Mouse (Mus musculus): ENCODE measurements around the gene Dnah3. TPM values are rescaled to one million over a fixed set of nuclear protein-coding genes. Genes with fewer than 3 reads are reported as not detected.

Dnah3 gene
- total RNA-seq, 2 experiments from 2014 or later, result not detected

DNA sequence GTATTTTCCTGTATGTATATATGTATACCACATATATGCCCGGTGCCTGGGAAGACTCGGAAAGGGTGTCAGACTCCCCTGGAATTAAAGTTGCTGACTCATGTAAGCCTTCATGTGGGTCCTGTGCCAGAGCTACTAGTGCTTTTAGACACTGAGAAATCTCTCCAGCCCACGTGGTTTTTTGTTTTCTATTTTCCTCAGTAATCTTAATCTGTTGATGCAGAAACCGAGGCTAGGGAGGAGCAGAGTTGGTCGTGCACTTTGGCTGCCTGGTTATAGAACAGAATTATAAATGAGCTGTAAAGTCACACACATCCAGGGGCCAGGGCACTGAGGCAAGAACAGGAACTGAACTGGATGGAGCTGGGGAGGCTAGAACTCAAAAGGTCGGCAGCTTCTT, 135.1 kb downstream of the Dnah3 start:
- no peak for DNase-seq (ENCODE audit: low spot score)
- intact Hi-C loops (cut with DNase I), result no loop called here

DNA sequence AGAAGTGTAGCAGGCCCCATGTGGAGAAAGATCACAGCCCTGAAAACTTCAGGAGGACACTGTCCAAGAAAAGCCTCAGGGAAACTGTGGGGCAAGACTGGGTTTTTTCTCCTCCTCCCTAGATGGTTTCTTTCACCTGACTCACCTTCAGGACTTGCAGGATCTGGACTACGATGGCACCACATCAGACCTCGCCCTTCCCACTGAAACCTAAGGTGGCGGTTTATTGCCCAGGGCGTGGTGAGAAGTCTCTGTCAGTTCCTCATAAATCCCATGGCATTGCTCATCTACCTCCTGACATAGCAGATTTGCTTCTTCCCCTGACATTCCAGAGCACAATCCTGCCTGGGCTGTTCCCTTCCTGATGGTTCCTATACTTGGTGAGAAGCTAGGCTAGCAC, 135.6 kb downstream of the Dnah3 start:
- no peak for DNase-seq (ENCODE audit: low spot score)
- intact Hi-C loops (cut with DNase I), result no loop called here

- DNase-seq (ENCODE audit: low spot score), result no peak
- intact Hi-C loops (cut with DNase I), result no loop called here
Observed at GRCm38 (mm10) chr7:119959091-119959490, 136.0 kb downstream of the Dnah3 start.

DNA sequence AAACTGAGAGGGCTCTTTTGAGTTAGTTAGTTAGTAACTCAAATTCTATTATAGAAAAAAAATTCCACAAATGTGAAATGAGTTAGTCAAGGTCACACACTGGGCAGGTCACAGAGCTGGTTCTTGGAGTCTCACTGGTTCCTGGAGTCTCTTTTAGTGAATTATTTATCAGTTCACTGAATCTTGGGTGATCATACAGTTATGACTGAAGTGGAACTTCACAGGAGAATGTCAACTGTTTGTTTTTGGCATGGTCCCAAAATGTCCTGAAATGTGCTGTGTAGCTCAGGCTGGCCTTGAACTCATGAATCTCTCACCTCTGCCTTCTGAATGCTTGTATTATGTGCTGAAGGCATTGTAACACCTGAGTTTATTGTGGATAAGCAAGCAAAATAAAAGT, 137.7 kb downstream of the Dnah3 start:
- DNase-seq (ENCODE audit: low spot score), result no peak
- intact Hi-C loops (cut with DNase I), result no loop called here

GRCm38 (mm10) chr7:119954047-119954446, 141.0 kb downstream of the Dnah3 start:
- no peak for DNase-seq (ENCODE audit: low spot score)
- intact Hi-C loops (cut with DNase I), result no loop called here

DNA sequence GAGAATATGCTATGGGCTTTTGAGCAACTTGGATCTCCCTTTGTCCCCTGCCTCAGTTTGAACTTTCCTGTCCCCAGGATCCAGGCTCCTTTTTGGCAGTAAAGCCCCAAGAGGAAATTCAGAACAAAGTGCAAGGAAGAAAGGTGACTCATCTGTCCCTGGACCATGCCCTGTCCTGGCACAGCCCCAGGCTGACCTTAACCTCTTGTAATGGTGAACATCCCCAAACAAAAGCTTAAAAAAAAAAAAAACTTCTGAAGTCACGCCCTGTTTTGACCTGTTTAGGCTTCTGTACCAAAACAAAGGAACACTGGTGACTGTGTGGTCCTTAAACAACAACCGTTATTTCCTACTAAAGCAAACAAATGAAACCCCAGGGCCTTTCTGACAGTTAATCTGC, 153.5 kb downstream of the Dnah3 start:
- DNase-seq (ENCODE audit: low spot score), result peak; percentile 43
- intact Hi-C loops (cut with DNase I), result no loop called here

- intact Hi-C loops (cut with DNase I), result no loop called here
Observed at GRCm38 (mm10) chr7:119937036-119937435, 158.0 kb downstream of the Dnah3 start.

GRCm38 (mm10) chr7:119936321-119936720, 158.8 kb downstream of the Dnah3 start:
- intact Hi-C loops (cut with DNase I), result no loop called here
- DNase-seq (ENCODE audit: low spot score), result no peak

More at GRCm38 (mm10) chr7:119937036-119937435, 158.0 kb downstream of the Dnah3 start:
- DNase-seq (ENCODE audit: low spot score), result no peak

DNA sequence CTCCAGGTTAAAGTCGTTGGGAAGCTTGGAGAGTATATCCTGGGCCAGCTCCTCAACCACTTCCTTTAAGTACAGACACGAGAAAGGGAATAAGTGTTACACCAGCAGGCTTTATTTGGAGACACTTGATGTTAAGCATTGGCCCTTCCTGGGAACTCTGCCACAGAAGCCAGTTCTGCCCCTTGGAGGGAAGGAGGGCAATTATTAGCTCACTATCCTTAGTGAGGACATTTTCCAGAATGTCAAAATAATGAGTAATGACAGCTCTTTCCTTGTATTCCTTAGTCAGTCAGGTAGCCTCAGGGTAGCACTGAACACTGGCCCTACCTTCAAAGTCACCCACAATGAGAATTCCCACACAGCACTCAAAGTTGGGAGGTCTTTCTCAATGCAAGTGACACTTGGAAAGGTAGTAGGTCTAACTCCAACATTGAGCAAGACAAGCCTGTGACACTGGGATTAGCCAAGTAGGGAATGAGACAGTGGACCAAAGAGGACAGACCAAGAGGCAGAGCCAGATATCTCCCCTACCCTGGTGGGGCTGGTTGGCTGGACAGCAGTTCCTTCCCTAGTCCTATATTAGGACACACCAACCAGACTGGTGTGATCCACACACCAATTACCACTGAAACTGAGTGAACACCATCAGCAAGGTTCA, 166.2 kb downstream of the Dnah3 start:
- DNase-seq (ENCODE audit: low spot score), result no peak
- intact Hi-C loops (cut with DNase I), result no loop called here

- DNase-seq (ENCODE audit: low spot score), result no peak
- intact Hi-C loops (cut with DNase I), result no loop called here
Observed at GRCm38 (mm10) chr7:119921054-119921453, 174.0 kb downstream of the Dnah3 start.

DNA sequence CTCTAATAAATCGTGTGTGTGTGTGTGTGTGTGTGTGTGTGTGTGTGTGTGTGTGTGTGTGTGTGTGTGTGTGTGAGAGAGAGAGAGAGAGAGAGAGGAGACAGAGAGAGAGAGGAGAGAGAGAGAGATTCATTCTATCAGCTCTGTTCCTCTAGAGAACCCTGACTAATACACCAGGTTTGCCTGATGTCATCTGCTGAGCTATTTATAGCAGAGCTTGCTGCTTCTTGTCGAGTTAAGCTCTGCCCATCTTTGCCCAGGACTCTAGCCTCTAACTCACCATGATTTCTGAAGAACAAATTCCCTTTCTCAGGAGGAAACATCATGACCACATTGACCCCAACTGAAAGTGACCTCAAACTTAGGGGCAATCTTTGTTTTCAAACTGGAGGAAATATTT, 174.6 kb downstream of the Dnah3 start:
- intact Hi-C loops (cut with DNase I), result no loop called here
- no peak for DNase-seq (ENCODE audit: low spot score)

DNA sequence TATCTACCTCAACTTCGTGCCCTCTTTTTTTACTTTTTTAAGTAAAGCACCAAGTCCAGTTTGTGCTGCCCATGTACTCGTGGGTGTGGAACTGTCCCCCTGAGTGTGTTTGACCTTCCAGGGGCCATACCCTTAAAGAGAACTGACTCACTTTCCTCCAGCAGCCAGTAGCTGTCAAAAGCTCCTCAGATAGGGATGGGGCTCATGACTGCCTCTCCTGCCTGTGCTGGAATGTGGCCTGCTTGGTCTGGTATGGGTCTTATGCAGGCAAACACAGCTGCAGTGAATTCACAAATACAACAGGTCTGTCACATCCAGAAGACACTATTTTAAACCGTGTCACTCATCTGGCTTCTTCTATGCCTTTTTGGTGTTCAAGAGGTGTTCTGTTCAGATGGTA, 183.4 kb downstream of the Dnah3 start:
- DNase-seq (ENCODE audit: low spot score), result no peak

DNA sequence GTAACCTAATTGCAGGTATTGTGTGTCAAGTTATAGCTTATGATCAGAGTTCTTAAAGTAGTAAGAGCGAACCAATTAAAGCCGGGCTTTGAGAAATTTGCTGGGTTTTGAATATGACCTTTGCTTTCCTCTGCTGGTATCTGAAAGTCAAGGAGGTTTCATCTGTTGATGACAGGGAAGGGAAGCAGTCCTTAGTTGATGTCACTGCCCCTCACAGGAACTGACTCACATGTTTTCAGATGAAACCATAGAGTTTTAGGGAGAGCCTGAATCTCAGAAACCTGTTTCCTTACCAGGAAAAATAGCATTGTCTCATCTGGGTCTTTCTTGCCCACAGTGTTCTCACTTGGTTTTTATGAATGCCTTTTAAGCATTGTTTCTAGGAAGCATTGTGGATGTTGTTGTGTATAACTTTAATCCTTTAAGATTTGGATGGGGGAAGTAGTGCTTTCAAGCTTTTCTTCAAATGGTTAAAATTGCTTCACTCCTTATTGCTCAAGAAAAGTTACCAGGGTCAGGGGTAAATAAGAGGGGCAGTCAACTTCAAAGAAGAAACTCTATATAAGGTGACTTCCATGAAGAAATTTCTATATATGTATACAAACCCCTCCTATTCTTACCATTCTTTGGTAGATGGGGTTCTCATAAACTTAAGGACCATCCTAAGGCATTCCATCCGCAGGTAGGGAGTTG, 188.4 kb downstream of the Dnah3 start:
- DNase-seq (ENCODE audit: low spot score), result no peak
- intact Hi-C loops (cut with DNase I), result no loop called here

More for the DNA sequence above, 183.4 kb downstream of the Dnah3 start:
- intact Hi-C loops (cut with DNase I), result no loop called here

- DNase-seq (ENCODE audit: low spot score), result no peak
- intact Hi-C loops (cut with DNase I), result loop anchor here (5.0 to 10.0 kb wide), 3 partner anchors 105 to 735 kb away; partner anchors contain the start of genes Eri2, Rexo5, Thumpd1 and Uqcrc2
Observed at GRCm38 (mm10) chr7:119899386-119900057, 195.6 kb downstream of the Dnah3 start.

GRCm38 (mm10) chr7:119898247-119898856, 196.7 kb downstream of the Dnah3 start:
- intact Hi-C loops (cut with DNase I), result loop anchor here (5.0 to 10.0 kb wide), 3 partner anchors 104 to 736 kb away; partner anchors contain the start of genes Eri2, Rexo5, Thumpd1 and Uqcrc2
- DNase-seq (ENCODE audit: low spot score), result no peak

DNA sequence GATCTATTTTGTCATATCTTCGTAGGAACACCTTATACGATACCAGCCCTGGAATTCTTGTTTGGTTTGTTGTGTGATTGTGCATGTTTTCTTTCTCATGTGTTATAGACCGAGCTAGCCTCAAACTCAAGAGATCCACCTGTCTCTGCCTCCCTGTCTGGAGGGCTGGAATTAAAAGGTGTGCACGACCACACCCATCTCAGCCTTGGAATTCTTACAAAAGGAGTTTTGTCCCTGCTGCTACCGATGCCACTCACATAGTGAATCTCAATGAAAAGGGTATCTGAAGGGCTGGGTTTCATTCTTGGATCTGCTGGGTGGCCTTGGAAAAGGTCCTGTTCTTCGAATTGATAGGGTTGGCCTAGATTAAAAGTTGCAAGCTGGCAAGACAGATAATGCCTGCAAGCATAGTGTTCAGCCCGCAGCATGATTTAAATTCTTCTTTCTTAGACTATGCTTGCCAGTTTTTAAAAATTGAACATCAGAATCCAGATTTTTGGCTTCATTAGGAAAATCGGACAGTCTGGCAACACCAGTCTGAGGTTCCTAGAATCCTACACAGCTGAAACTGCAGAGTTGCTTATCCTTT, 197.5 kb downstream of the Dnah3 start:
- intact Hi-C loops (cut with DNase I), result loop anchor here (5.0 to 10.0 kb wide), 3 partner anchors 103 to 737 kb away; partner anchors contain the start of genes Eri2, Rexo5, Thumpd1 and Uqcrc2

DNA sequence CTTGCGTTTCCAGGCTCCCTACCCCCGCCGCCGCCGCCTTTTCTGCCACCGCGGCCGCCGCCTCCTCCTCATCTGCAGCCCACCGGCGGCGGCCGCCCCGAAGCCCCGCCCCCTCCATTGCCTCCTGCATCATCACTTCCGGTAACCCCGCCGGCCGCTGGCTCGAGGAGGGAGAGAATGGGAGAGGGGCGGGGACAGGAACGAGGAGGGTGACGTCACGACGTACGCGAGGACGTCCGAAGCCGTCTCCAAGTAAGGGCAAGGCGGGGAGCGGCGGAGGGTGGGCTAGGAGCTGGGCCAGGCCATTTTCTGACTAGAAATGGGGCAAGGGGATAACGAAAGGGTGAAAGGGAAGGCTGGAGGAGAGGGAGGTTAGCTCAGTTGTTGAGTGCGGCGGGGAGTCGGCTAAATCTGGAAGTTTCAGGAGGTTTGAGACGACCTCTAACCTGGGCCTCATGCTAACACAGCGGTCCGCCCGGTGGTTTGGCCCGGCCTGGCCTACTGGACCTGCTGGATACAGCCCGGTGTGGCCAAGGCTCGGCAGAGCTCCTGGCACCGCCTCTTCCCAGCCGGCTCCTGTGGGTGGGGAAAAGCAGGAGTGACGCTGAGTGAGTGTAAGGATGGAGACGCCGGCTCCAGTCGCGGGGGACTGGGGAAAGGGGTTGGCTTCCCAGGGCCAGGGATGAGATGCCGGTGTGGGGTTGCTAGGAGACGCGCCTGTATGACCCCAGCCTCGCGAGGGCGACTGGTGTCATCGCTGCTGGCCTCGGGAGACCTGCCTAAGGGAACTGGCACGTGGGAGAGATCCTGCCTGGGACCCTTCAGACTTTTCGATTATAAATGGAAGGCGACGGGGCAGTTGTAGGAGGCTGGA, 199.2 kb downstream of the Dnah3 start, which contains the start of the genes Lyrm1 and Dcun1d3:
Gene Lyrm1, plus strand, starts transcription at position 223 of the 874 bp plus-strand sequence.
Gene Dcun1d3, minus strand, starts transcription at position 660 of the 874 bp plus-strand sequence.
- peak; percentile 95 for DNase-seq (ENCODE audit: low spot score)
- intact Hi-C loops (cut with DNase I), result loop anchor here (5.0 to 10.0 kb wide), 3 partner anchors 101 to 739 kb away; partner anchors contain the start of genes Eri2, Rexo5, Thumpd1 and Uqcrc2

More for the DNA sequence above, 197.5 kb downstream of the Dnah3 start:
- no peak for DNase-seq (ENCODE audit: low spot score)

- DNase-seq (ENCODE audit: low spot score), result no peak
- intact Hi-C loops (cut with DNase I), result loop anchor here (5.0 to 10.0 kb wide), 4 partner anchors 38 to 740 kb away; partner anchors contain the start of genes Eri2, Rexo5, Thumpd1 and Uqcrc2
Observed at GRCm38 (mm10) chr7:119894818-119895544, 200.1 kb downstream of the Dnah3 start.
